Mouse (Mus musculus) cerebellum, adult 11-12 months (tissue): ENCODE data around the gene Papolb.

Experiments used
- DNase-seq: peaks from one replicate; pipeline ENCODE4 v3.0.0; 2022

Gene Papolb

GRCm38 (mm10) chr5:142529915-142530314 is at the start of gene Papolb:
Papolb (minus strand) TSS chr5:142530076.
- no peak for DNase-seq

GRCm38 (mm10) chr5:142578192-142578591 is 48.3 kb upstream of the Papolb start:
- no peak for DNase-seq

DNA sequence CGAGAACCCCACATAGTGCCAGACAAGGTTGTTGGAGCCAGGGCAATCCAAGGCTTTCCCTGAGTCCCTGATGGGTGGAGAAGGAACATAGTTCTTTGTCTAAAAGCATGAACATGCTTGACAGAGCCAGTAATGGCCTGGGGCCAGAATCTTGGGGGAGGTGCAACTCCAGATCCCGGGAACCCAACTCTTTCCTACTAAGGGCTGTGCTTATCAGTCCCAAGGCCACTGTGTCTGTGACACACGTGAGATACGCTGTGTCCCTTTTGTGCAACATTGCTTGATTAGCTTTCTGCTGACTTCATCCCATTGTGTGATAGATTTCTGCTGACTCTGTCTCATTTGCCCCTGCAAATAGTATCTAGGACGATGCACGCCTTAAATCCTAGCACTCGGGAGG is 47.0 kb upstream of the Papolb start:
- no peak for DNase-seq

DNA sequence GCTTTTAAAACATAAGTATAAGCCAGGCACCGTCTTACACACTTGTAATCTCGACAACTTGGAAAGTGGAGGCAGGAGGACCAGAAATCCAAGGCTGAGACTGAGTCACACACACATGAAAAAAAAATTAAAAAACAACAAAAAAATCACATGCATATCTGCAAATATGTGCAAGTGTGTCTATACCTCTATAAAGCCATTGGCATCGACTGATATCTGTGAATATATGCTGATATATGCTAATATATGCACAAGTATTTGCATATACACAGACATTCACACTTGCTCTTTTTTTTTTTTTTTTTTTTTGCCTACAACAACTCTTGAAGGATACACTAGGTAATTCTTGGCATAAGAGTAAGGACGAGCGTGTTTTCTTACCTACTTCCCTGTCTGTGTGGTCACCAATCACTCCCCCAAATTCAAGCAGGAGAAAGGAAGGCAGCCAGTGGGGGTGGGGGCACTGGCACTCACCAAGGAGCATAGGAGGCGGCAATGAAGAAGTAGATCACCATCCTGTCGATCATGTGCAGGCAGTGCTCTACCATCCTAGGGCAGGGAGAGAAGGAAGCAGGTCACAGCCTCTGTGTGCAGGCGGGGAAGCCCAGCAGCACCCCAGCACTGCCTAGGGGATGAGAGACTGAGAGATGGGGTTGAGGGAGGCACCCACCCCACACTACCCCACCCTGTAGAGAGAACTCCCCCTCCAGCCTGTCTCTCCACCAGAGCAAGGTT is 44.6 kb upstream of the Papolb start:
- no peak for DNase-seq

DNA sequence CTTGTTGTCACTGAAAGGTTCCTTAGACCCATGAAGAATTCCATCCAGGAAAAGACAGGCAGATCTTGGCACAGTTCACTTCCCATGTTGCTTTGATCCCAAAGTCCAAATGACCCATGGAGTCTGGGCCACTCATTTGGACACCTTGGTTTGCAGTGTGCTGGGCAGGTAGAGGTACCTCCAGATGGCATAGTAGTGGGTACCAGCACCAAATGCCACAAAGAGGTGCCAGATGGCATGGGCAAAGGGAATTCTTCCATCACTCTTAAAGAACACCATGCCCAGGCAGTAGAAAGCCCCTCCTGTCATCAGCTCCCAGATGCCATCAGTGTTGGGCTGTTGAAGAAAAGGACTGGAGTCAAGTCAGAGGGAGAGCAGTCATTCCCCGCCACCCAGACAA is 34.7 kb upstream of the Papolb start:
- DNase-seq: no peak

GRCm38 (mm10) chr5:142560261-142560660 is 30.4 kb upstream of the Papolb start:
- no peak for DNase-seq

DNA sequence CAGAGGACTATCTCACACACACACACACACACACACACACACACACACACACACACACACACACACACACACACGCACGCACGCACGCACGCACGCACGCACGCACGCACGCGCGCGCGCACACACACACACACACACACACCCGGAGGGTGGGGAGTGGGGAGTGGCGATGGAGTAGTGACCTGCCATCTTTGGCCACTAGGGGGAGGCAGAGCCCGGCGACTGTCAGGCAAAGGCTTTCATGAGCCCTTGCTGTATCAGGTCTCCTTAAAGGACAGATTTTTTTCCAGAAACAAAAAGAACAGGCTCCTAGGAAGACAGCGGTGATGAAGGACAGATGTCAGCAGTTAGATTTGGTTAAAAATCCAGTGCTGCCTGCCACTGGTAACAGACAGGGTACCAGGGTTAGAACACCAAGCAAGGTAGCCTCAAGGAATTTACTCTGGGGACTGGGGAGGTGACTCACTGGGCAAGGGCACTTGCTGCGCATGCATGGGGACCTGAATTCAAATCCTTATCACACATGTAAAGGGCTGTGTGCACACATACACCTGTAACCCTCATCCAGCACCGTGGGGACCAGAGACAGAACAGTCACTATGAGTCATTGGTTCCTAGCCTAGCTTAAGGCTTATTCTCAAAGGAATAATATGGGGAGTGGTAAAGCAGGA is 27.7 kb upstream of the Papolb start:
- DNase-seq: peak; percentile 83

- no peak for DNase-seq
Observed at GRCm38 (mm10) chr5:142556721-142557120, 26.8 kb upstream of the Papolb start.

DNA sequence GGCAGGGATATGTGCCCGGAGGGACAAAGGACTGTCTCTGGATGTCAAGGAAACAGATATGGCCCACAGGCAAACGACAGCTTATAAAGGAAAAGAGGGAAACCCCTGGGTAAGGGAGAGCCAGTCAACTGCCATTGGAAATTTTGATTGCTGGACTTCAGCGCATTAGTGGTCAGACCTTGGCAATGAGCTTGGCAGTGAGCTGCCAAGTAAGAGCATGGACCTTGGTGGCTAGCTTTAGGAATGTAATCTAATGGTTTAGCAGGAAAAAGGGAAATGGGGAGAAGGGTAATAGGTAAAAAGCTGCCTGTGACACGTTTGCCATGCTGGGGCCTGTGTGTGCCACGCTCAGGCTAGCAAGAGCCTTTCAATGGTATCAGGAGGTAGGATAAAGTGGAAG is 26.0 kb upstream of the Papolb start:
- DNase-seq: no peak

- peak; percentile 99 for DNase-seq
Observed at GRCm38 (mm10) chr5:142550706-142551652, 21.1 kb upstream of the Papolb start, which contains the start of gene Radil. Radil (minus strand) TSS chr5:142551098.

DNA sequence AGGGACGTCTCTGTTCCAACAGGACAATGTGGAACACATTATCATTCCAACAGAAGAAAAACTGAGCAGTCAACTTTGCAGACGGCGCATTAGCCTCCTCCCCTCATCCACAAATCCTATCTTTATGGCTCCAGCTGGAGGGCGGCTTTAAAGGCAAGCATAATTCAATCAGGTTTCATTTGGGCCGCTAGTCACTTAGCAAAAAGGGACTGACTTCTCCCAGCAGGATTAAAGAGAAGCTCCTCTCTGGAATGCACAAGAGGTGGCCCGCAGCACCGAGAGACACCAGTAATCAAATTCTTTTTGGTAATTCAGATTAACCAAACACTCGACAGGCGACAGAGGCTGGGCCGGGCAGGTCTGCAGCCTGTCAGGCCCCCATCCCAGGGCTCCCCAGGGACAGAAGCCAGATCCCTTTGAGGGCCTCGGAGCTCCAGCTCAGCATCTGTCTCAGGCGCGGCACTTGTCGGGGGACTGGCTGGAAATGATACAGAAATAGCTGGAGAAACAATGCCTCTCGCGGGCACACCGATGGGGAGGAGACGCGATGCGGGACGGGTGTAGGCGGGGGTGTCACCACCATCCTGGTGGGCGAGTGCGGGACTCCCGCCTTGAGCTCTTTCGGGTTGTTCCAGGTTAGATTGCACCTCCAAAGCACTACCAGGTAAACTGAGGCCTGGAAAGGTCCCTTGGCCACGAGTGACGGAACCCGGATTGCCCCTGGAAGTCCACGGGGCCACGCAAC is 20.3 kb upstream of the Papolb start:
- DNase-seq: no peak

GRCm38 (mm10) chr5:142549441-142549840 is 19.6 kb upstream of the Papolb start:
- no peak for DNase-seq

DNA sequence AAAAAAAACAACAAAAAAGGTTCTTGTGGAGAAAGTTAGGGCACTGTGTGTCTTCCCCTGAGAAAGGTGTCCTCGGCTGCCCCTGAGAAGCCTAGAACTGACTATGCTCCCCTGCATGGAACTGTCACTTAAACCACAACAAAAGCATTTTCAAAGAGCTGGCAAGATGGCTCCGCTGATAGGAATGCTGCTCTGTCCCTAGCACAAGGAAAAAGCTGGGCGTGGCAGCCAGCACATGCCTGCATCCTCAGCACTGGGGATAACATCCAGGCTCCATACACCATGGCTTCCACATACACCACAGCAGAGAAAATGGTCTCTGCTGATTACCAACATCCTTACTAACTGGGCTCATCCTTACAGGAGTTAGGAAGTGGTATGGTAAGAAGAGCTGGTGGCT is 17.2 kb upstream of the Papolb start:
- DNase-seq: no peak

- no peak for DNase-seq
Observed at GRCm38 (mm10) chr5:142546344-142546743, 16.5 kb upstream of the Papolb start.

GRCm38 (mm10) chr5:142545014-142545795 is 15.3 kb upstream of the Papolb start:
- DNase-seq: no peak

DNA sequence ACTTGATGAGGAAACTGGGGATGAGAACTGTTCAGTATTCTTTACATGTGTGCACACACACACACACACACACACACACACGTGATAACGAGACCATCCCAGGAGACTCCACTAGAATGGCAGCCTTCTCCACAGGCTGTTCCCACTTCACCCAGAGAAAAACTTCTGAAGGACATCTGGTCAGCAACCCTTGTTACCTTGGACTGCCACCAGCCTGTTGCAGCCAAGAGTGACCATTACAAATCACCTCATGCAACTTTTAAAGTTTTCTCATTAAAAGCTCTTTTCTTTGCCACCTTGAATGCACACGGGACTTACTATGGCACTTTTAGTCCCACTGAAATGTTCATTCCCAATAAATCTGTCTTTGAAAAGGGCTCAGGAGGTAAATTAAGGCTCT is 7.4 kb upstream of the Papolb start:
- DNase-seq: no peak

GRCm38 (mm10) chr5:142535388-142535787 is 5.5 kb upstream of the Papolb start:
- no peak for DNase-seq

GRCm38 (mm10) chr5:142524711-142525464 is 5.0 kb downstream of the Papolb start:
- peak; percentile 40 for DNase-seq

DNA sequence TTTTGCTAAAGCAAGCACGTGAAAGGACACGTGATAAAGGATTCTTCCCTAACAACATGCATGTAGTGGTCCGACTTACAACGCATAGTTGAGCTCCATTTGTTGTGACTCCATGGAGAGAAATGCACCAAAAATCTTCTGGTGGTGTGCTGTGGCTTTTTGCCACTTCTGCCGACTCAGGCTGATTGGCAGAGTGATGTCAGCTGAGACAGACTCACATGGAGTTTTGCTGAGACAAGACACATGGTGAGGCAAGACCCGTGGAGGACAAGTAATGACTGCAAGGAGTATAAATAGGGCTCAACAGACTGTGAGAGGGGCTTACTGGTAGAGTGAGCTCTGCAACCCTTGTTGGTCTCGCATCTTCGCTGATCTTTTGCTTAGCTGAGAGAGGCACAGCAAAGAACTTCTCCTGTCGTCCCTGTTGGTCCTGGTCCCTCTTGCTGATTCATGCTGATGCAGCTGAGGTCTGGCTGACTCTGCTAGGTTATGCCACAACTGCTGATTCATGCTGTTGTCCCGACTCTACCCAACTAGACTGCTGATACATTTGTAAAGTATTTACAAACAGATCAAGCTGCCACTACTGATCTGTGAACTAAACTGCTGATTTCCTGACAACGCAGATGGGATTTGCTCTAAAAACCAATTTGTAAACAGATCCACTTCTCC is 8.5 kb downstream of the Papolb start:
- no peak for DNase-seq

DNA sequence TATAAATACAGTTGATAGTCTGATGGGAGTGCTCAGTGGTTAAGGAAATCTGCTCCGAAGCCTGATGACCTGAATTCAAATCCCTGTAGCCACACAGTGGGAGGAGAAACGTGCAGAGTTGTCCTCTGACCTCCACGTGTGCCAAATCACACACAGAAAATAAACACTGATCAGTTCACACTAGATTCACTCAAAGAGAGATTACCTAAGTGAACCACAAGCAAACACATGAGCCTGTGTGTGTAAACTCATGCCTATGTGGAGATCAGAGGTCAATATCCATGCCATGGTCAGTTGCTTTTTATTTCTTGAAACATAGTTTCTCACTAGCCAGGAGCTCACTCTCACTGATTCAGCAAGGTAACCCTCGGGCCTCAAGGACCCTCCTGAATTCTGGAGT is 9.5 kb downstream of the Papolb start:
- DNase-seq: no peak
